10 mouse cellular contexts compared by ENCODE assay signal in genomic region chr4:29301348-29301747, GRCm38 (mm10).
DNase-seq lines count a peak whose midpoint lies in the region; ATAC-seq and TF ChIP-seq lines count a peak whose summit lies in the region.
"Had no signal": no experiment of that assay in that cellular context is flagged by ENCODE, and none has a peak within 500 bp of the region (broad histone marks: within the 10 kb centered on the region; RNA-seq: fewer than 3 reads in every experiment).

No protein-coding gene starts in this region.

- no peak for DNase-seq in kidney, adult 2 months
- DNase-seq in testis, postnatal 10 days (ENCODE audit: low spot score), result peak; percentile 80
- no peak for DNase-seq in testis, postnatal 14 days (ENCODE audit: low spot score)
- peak; percentile 9 for DNase-seq in c-Kit-positive CD71-negative TER-119-negative erythroid progenitor cells, embryonic 14.5 days (ENCODE audit: low read depth)
- DNase-seq in ovary, postnatal 36 days (ENCODE audit: low spot score), result peak; percentile 44
- DNase-seq in frontal cortex, postnatal 14 days (ENCODE audit: low spot score in 2 of 2), result no peak
- DNase-seq: liver, embryonic 13.5 days had no signal

- no peak for TF ChIP-seq POLR2A in kidney, adult 2 months (IDR thresholded peaks at IDR 0.05; ENCODE audit: low read depth, low read length)

- no peak overlapping the region for H3K4me3 ChIP-seq in kidney, adult 2 months (ENCODE audit: insufficient read depth, low read depth, low read length)
- no peak overlapping the region for H3K4me3 ChIP-seq in kidney, embryonic 16.5 days (ENCODE audit: low read length)
- H3K4me3 ChIP-seq: heart, embryonic 15.5 days; liver, embryonic 13.5 days had no signal

- TF ChIP-seq CTCF in kidney, adult 2 months (conservative IDR thresholded peaks at IDR 0.05; ENCODE audit: insufficient read depth, insufficient read length, low read depth, low read length), result peak; percentile 48; the same call in 1 of the 2 replicates

- no peaks in the 10 kb centered on the region for H3K36me3 ChIP-seq in kidney, adult 2 months (ENCODE audit: control insufficient read depth, insufficient read depth, low read length)
- H3K36me3 ChIP-seq in kidney, embryonic 16.5 days (ENCODE audit: insufficient read depth, low read length), result no peaks in the 10 kb centered on the region
- H3K36me3 ChIP-seq: heart, embryonic 15.5 days; liver, embryonic 13.5 days had no signal

- H3K9ac ChIP-seq in kidney, embryonic 16.5 days (replicated peaks; ENCODE audit: low read length), result no peak overlapping the region
- H3K9ac ChIP-seq: heart, embryonic 15.5 days; liver, embryonic 13.5 days had no signal

- H3K27ac ChIP-seq in kidney, adult 2 months (ENCODE audit: insufficient read depth, low read depth, low read length), result no peak overlapping the region
- no peak overlapping the region for H3K27ac ChIP-seq in kidney, embryonic 16.5 days (ENCODE audit: low read length)
- H3K27ac ChIP-seq: heart, embryonic 15.5 days; liver, embryonic 13.5 days had no signal

- H3K4me1 ChIP-seq in kidney, adult 2 months (ENCODE audit: control insufficient read depth, insufficient read depth, low read length), result no peaks in the 10 kb centered on the region
- H3K4me1 ChIP-seq in kidney, embryonic 16.5 days (ENCODE audit: insufficient read depth, low read length), result no peaks in the 10 kb centered on the region
- H3K4me1 ChIP-seq: heart, embryonic 15.5 days; liver, embryonic 13.5 days had no signal

- ATAC-seq in kidney, embryonic 16.5 days (ENCODE audit: low FRiP score, low TSS enrichment), result no peak
- ATAC-seq in activated CD4-positive, CD25-positive, alpha-beta regulatory T cell, adult 4 months, result no peak

- 38% methylated on average over 1 of the region's 1 CpGs for WGBS in kidney, adult 2 months
- whole genome bisulfite sequencing in kidney, embryonic 16.5 days, result 41% methylated on average over 1 of the region's 1 CpGs

- no peaks in the 10 kb centered on the region for H3K9me3 ChIP-seq in kidney, embryonic 16.5 days (ENCODE audit: low read length)
- H3K9me3 ChIP-seq: heart, embryonic 15.5 days; liver, embryonic 13.5 days had no signal

- no peaks in the 10 kb centered on the region for H3K27me3 ChIP-seq in kidney, adult 2 months (replicated peaks; ENCODE audit: control insufficient read depth, insufficient read depth, low read length)
- no peaks in the 10 kb centered on the region for H3K27me3 ChIP-seq in kidney, embryonic 16.5 days (ENCODE audit: insufficient read depth, low read length)
- H3K27me3 ChIP-seq: heart, embryonic 15.5 days; liver, embryonic 13.5 days had no signal

- no peak overlapping the region for H3K4me2 ChIP-seq in kidney, embryonic 16.5 days (replicated peaks; ENCODE audit: low read depth, low read length)
- H3K4me2 ChIP-seq: heart, embryonic 15.5 days; liver, embryonic 13.5 days had no signal

Comparison
In these comparisons a context has a peak if more than half of its experiments do, and no peak if none do; other contexts are left out.
1. DNase-seq: peak in testis, postnatal 10 days (single experiment), c-Kit-positive CD71-negative TER-119-negative erythroid progenitor cells, embryonic 14.5 days (single experiment) and ovary, postnatal 36 days (single experiment); none in kidney, adult 2 months (single experiment), testis, postnatal 14 days (single experiment) and frontal cortex, postnatal 14 days (0 of 2).